Mouse (Mus musculus): Measurements from ENCODE around the gene Lnpep. TPM values are rescaled to one million over a fixed set of nuclear protein-coding genes. Genes with fewer than 3 reads are reported as not detected.
"Not testable (repeated sequence)": the region's sequence is repeated elsewhere in the genome, so short reads cannot be mapped to it uniquely, and the experiment has no call there.

The Lnpep gene
- polyA plus RNA-seq, 1 experiment = 11.0 TPM

GRCm38 (mm10) chr17:17634033-17634432 is 9.2 kb upstream of the Lnpep start:
- TF ChIP-seq CTCF (conservative IDR thresholded peaks at IDR 0.05; ENCODE audit: insufficient read depth, insufficient read length, low read depth, low read length) = no peak
- TF ChIP-seq POLR2A (IDR thresholded peaks at IDR 0.05; ENCODE audit: low read depth, low read length) = no peak
- Histone ChIP-seq H3K27ac (ENCODE audit: insufficient read depth, low read depth, low read length) (no peak overlapping the region), H3K4me3 (ENCODE audit: insufficient read depth, low read depth, low read length) (no peak overlapping the region), H3K36me3 (ENCODE audit: control insufficient read depth, insufficient read depth, low read length) (no peaks in the 10 kb centered on the region), H3K27me3 (replicated peaks; ENCODE audit: control insufficient read depth, insufficient read depth, low read length) (no peaks in the 10 kb centered on the region), H3K4me1 (ENCODE audit: control insufficient read depth, insufficient read depth, low read length) (no peaks in the 10 kb centered on the region)
- WGBS = 78% methylated on average over 2 of the region's 2 CpGs
- DNase-seq = no peak

- Histone ChIP-seq H3K36me3 (ENCODE audit: control insufficient read depth, insufficient read depth, low read length) (no peaks in the 10 kb centered on the region), H3K4me1 (ENCODE audit: control insufficient read depth, insufficient read depth, low read length) (no peaks in the 10 kb centered on the region), H3K27me3 (replicated peaks; ENCODE audit: control insufficient read depth, insufficient read depth, low read length) (no peaks in the 10 kb centered on the region), H3K4me3 (ENCODE audit: insufficient read depth, low read depth, low read length) (no peak overlapping the region), H3K27ac (ENCODE audit: insufficient read depth, low read depth, low read length) (no peak overlapping the region)
- TF ChIP-seq CTCF (conservative IDR thresholded peaks at IDR 0.05; ENCODE audit: insufficient read depth, insufficient read length, low read depth, low read length) = no peak
- TF ChIP-seq POLR2A (IDR thresholded peaks at IDR 0.05; ENCODE audit: low read depth, low read length) = no peak
- no peak for DNase-seq
Observed at GRCm38 (mm10) chr17:17631985-17632384, 7.1 kb upstream of the Lnpep start.

- not testable (repeated sequence) for H3K27ac ChIP-seq (ENCODE audit: insufficient read depth, low read depth, low read length); H3K4me3 ChIP-seq (ENCODE audit: insufficient read depth, low read depth, low read length); H3K4me1 ChIP-seq (ENCODE audit: control insufficient read depth, insufficient read depth, low read length); DNase-seq; H3K27me3 ChIP-seq (replicated peaks; ENCODE audit: control insufficient read depth, insufficient read depth, low read length); H3K36me3 ChIP-seq (ENCODE audit: control insufficient read depth, insufficient read depth, low read length)
- 95% methylated on average over 7 of the region's 7 CpGs for WGBS
Observed at GRCm38 (mm10) chr17:17628237-17628879, 3.5 kb upstream of the Lnpep start.

- H3K36me3 ChIP-seq (ENCODE audit: control insufficient read depth, insufficient read depth, low read length) = no peaks in the 10 kb centered on the region
- WGBS = 89% methylated on average over 2 of the region's 2 CpGs
- TF ChIP-seq POLR2A (IDR thresholded peaks at IDR 0.05; ENCODE audit: low read depth, low read length) (no peak), CTCF (conservative IDR thresholded peaks at IDR 0.05; ENCODE audit: insufficient read depth, insufficient read length, low read depth, low read length) (no peak)
- no peak overlapping the region for H3K4me3 ChIP-seq (ENCODE audit: insufficient read depth, low read depth, low read length)
- H3K4me1 ChIP-seq (ENCODE audit: control insufficient read depth, insufficient read depth, low read length) = no peaks in the 10 kb centered on the region; the same call in 1 of the 2 replicates
- no peak for DNase-seq
- no peak overlapping the region for H3K27ac ChIP-seq (ENCODE audit: insufficient read depth, low read depth, low read length)
- H3K27me3 ChIP-seq (replicated peaks; ENCODE audit: control insufficient read depth, insufficient read depth, low read length) = no peaks in the 10 kb centered on the region
Observed at GRCm38 (mm10) chr17:17627558-17627957, 2.7 kb upstream of the Lnpep start.

GRCm38 (mm10) chr17:17625887-17626679 is 1.2 kb upstream of the Lnpep start:
- DNase-seq = no peak
- TF ChIP-seq CTCF (conservative IDR thresholded peaks at IDR 0.05; ENCODE audit: insufficient read depth, insufficient read length, low read depth, low read length) (no peak), POLR2A (IDR thresholded peaks at IDR 0.05; ENCODE audit: low read depth, low read length) (no peak)
- peak overlapping the region; percentile 96 for H3K27ac ChIP-seq (ENCODE audit: insufficient read depth, low read depth, low read length)
- H3K4me1 ChIP-seq (ENCODE audit: control insufficient read depth, insufficient read depth, low read length) = peaks cover 6% of the 10 kb centered on the region
- H3K36me3 ChIP-seq (ENCODE audit: control insufficient read depth, insufficient read depth, low read length) = no peaks in the 10 kb centered on the region
- 44% methylated on average over 7 of the region's 7 CpGs for WGBS
- H3K27me3 ChIP-seq (replicated peaks; ENCODE audit: control insufficient read depth, insufficient read depth, low read length) = no peaks in the 10 kb centered on the region
- peak overlapping the region; percentile 85 for H3K4me3 ChIP-seq (ENCODE audit: insufficient read depth, low read depth, low read length)

- WGBS = under 1% methylated on average over 51 of the region's 51 CpGs
- Histone ChIP-seq H3K27ac (ENCODE audit: insufficient read depth, low read depth, low read length) (peak overlapping the region; percentile 96), H3K36me3 (ENCODE audit: control insufficient read depth, insufficient read depth, low read length) (no peaks in the 10 kb centered on the region), H3K4me3 (ENCODE audit: insufficient read depth, low read depth, low read length) (peak overlapping the region; percentile 85), H3K27me3 (replicated peaks; ENCODE audit: control insufficient read depth, insufficient read depth, low read length) (no peaks in the 10 kb centered on the region), H3K4me1 (ENCODE audit: control insufficient read depth, insufficient read depth, low read length) (peaks cover 8% of the 10 kb centered on the region)
- peak; percentile 97 for DNase-seq
- TF ChIP-seq POLR2A (IDR thresholded peaks at IDR 0.05; ENCODE audit: low read depth, low read length) (peak; percentile 81), CTCF (conservative IDR thresholded peaks at IDR 0.05; ENCODE audit: insufficient read depth, insufficient read length, low read depth, low read length) (no peak)
Observed at GRCm38 (mm10) chr17:17624421-17624956, 361 bp downstream of the Lnpep start.

- WGBS = under 1% methylated on average over 42 of the region's 42 CpGs
Observed at GRCm38 (mm10) chr17:17623890-17624420, 895 bp downstream of the Lnpep start.

More at GRCm38 (mm10) chr17:17623890-17624420, 895 bp downstream of the Lnpep start:
- Histone ChIP-seq H3K4me3 (ENCODE audit: insufficient read depth, low read depth, low read length) (peak overlapping the region; percentile 85), H3K27ac (ENCODE audit: insufficient read depth, low read depth, low read length) (peak overlapping the region; percentile 79), H3K4me1 (ENCODE audit: control insufficient read depth, insufficient read depth, low read length) (peaks cover 8% of the 10 kb centered on the region), H3K36me3 (ENCODE audit: control insufficient read depth, insufficient read depth, low read length) (no peaks in the 10 kb centered on the region), H3K27me3 (replicated peaks; ENCODE audit: control insufficient read depth, insufficient read depth, low read length) (no peaks in the 10 kb centered on the region)
- TF ChIP-seq POLR2A (IDR thresholded peaks at IDR 0.05; ENCODE audit: low read depth, low read length) (no peak), CTCF (conservative IDR thresholded peaks at IDR 0.05; ENCODE audit: insufficient read depth, insufficient read length, low read depth, low read length) (no peak)
- DNase-seq = peak; percentile 79
